Mouse (Mus musculus): ENCODE measurements around the gene C030005K15Rik. TPM values are rescaled to one million over a fixed set of nuclear protein-coding genes. Genes with fewer than 3 reads are reported as not detected.

Gene C030005K15Rik
- polyA plus RNA-seq, 1 experiment from 2014 or later, result not detected

DNA sequence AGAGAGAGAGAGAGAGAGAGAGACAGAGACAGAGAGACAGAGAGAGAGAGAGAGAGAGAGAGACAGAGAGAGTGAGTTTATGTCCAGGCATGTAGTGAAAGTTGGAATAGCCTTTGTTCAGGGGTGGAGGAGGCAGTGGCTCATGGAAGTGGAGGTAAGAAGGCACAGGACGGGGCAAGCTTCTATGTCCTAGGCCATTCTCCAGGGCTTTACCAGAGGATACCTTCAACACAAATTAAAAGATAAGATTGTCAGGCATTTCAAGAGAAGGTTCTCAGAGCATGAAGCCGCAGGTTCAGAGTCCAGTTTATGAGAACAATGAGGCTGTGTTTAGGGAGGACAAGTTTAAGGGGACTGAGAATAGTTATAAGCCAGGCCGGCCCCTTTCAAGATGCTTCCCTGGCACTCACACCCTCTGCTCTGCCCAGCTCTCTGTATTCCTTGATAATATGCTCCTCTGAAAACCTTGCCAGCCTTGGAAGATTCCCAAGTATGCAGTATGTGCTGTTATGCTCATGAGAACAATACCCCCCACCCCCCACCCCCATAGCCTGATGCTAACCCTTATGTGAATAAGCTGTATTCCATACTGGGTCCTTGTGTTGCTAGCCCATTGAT lies 11.2 kb downstream of the C030005K15Rik start:
- 85% methylated on average over 3 of the region's 3 CpGs for WGBS
- Histone ChIP-seq H3K4me2 (ENCODE audit: low read depth, low read length) (no peak overlapping the region), H3K9me3 (ENCODE audit: control insufficient read depth, low read length) (no peaks in the 10 kb centered on the region), H3K27me3 (ENCODE audit: control insufficient read depth, insufficient read depth, low read length) (no peaks in the 10 kb centered on the region), H3K27ac (ENCODE audit: low read depth, low read length) (no peak overlapping the region), H3K36me3 (ENCODE audit: control insufficient read depth, insufficient read depth, low read length) (no peaks in the 10 kb centered on the region), H3K4me1 (ENCODE audit: control insufficient read depth, insufficient read depth, low read length) (no peaks in the 10 kb centered on the region), H3K4me3 (ENCODE audit: low read depth, low read length) (no peak overlapping the region), H3K9ac (replicated peaks; ENCODE audit: low read depth, low read length) (no peak overlapping the region)
- ATAC-seq (ENCODE audit: low read depth), result no peak

DNA sequence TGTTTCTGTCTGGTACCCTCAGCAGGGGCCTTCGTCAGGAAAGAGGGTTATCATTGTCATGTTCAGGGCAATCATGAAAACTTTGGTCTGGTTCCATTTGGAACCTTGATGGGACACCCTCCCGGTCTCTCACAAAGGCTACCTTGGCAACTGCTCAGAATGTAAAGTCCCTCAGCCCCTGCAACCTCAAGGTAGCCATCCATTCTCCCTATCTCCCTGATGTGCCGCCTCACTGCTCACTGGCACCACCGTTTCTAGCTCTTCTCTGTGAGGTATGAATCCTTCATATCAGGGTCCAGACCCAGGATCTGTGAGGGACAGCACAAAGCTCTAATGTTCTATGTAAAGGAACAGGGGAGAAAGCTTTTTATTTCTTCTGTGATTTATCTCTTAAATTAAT lies 12.0 kb downstream of the C030005K15Rik start:
- 66% methylated on average over 4 of the region's 4 CpGs for WGBS
- Histone ChIP-seq H3K9ac (replicated peaks; ENCODE audit: low read depth, low read length) (no peak overlapping the region), H3K9me3 (ENCODE audit: control insufficient read depth, low read length) (no peaks in the 10 kb centered on the region), H3K27me3 (ENCODE audit: control insufficient read depth, insufficient read depth, low read length) (no peaks in the 10 kb centered on the region), H3K4me3 (ENCODE audit: low read depth, low read length) (no peak overlapping the region), H3K36me3 (ENCODE audit: control insufficient read depth, insufficient read depth, low read length) (no peaks in the 10 kb centered on the region), H3K4me1 (ENCODE audit: control insufficient read depth, insufficient read depth, low read length) (no peaks in the 10 kb centered on the region), H3K27ac (ENCODE audit: low read depth, low read length) (no peak overlapping the region), H3K4me2 (ENCODE audit: low read depth, low read length) (no peak overlapping the region)
- ATAC-seq (ENCODE audit: low read depth), result no peak

DNA sequence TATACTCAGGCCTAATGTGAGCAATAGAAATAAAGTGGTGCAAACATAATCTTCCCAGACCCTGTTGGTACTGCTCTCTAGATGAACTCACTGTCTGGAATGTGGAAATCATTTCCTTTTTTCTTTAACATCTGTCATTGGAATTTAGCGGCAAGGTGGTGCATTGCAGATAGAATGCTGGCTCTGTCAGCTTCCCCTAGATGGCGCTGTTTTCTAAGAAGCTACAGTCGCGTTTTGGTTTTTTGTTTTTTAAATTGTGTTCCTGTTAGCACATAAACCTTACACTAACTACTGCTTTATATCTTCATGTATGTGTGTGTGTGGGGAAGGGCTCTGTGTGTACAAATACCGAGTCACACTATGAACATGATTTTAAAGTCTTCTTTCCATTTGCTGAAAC lies 13.9 kb downstream of the C030005K15Rik start:
- WGBS, result 3% methylated on average over 5 of the region's 5 CpGs
- no peaks in the 10 kb centered on the region for H3K27me3 ChIP-seq (ENCODE audit: control insufficient read depth, insufficient read depth, low read length)
- no peak overlapping the region for H3K4me2 ChIP-seq (ENCODE audit: low read depth, low read length)
- no peaks in the 10 kb centered on the region for H3K9me3 ChIP-seq (ENCODE audit: control insufficient read depth, low read length)
- H3K4me3 ChIP-seq (ENCODE audit: low read depth, low read length), result no peak overlapping the region
- no peak overlapping the region for H3K27ac ChIP-seq (ENCODE audit: low read depth, low read length)
- no peaks in the 10 kb centered on the region for H3K4me1 ChIP-seq (ENCODE audit: control insufficient read depth, insufficient read depth, low read length)
- H3K9ac ChIP-seq (replicated peaks; ENCODE audit: low read depth, low read length), result no peak overlapping the region
- H3K36me3 ChIP-seq (ENCODE audit: control insufficient read depth, insufficient read depth, low read length), result no peaks in the 10 kb centered on the region
- ATAC-seq (ENCODE audit: low read depth), result peak; percentile 61; the same call in 1 of the 2 replicates

DNA sequence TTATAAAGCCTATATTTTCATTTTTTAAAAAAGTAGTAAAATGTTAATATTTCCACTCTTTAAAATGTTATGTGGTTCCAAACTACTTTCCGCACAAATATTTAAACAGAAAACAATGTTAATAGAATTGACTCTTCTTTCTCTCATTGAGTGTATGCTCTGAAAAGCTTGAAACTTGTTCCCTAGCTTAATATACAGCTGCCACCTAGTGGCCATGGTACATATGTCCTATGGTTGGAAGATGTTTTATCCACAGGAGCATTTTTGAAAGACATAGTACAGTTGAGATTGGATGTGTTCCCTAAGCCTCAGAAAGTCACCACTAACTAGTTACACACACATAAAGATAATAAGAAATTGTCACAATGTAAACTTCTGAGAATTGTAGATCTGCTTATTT lies 22.0 kb downstream of the C030005K15Rik start:
- H3K36me3 ChIP-seq (ENCODE audit: control insufficient read depth, insufficient read depth, low read length), result no peaks in the 10 kb centered on the region
- H3K27me3 ChIP-seq (ENCODE audit: control insufficient read depth, insufficient read depth, low read length), result no peaks in the 10 kb centered on the region
- no peaks in the 10 kb centered on the region for H3K9me3 ChIP-seq (ENCODE audit: control insufficient read depth, low read length)
- H3K9ac ChIP-seq (replicated peaks; ENCODE audit: low read depth, low read length), result no peak overlapping the region
- WGBS, result 58% methylated on average over 1 of the region's 1 CpGs
- no peak overlapping the region for H3K4me2 ChIP-seq (ENCODE audit: low read depth, low read length)
- H3K27ac ChIP-seq (ENCODE audit: low read depth, low read length), result no peak overlapping the region
- no peaks in the 10 kb centered on the region for H3K4me1 ChIP-seq (ENCODE audit: control insufficient read depth, insufficient read depth, low read length)
- H3K4me3 ChIP-seq (ENCODE audit: low read depth, low read length), result no peak overlapping the region
- no peak for ATAC-seq (ENCODE audit: low read depth)

DNA sequence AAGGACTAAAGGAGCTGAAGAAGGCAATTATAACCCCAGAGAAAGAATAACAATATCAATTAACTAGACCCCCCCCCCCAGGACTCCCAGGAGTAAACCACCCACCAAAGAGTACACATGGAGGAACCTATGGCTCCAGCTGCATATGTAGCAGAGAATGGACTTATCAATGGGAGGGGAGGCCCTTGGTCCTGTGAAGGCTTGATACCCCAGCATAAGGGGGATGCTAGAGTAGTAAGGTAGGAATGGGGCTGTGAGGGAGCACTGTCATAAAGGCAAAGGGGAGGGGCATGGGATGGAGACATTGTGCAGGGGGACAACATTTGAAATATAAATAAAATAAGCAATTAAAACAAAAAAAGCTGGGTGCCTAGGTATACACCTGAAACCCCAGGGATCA lies 24.2 kb downstream of the C030005K15Rik start:
- H3K4me2 ChIP-seq (ENCODE audit: low read depth, low read length), result no peak overlapping the region
- no peak overlapping the region for H3K4me3 ChIP-seq (ENCODE audit: low read depth, low read length)
- H3K9me3 ChIP-seq (ENCODE audit: control insufficient read depth, low read length), result no peaks in the 10 kb centered on the region
- H3K27me3 ChIP-seq (ENCODE audit: control insufficient read depth, insufficient read depth, low read length), result no peaks in the 10 kb centered on the region
- H3K27ac ChIP-seq (ENCODE audit: low read depth, low read length), result no peak overlapping the region
- H3K9ac ChIP-seq (replicated peaks; ENCODE audit: low read depth, low read length), result no peak overlapping the region
- H3K4me1 ChIP-seq (ENCODE audit: control insufficient read depth, insufficient read depth, low read length), result no peaks in the 10 kb centered on the region
- ATAC-seq (ENCODE audit: low read depth), result no peak
- no peaks in the 10 kb centered on the region for H3K36me3 ChIP-seq (ENCODE audit: control insufficient read depth, insufficient read depth, low read length)

DNA sequence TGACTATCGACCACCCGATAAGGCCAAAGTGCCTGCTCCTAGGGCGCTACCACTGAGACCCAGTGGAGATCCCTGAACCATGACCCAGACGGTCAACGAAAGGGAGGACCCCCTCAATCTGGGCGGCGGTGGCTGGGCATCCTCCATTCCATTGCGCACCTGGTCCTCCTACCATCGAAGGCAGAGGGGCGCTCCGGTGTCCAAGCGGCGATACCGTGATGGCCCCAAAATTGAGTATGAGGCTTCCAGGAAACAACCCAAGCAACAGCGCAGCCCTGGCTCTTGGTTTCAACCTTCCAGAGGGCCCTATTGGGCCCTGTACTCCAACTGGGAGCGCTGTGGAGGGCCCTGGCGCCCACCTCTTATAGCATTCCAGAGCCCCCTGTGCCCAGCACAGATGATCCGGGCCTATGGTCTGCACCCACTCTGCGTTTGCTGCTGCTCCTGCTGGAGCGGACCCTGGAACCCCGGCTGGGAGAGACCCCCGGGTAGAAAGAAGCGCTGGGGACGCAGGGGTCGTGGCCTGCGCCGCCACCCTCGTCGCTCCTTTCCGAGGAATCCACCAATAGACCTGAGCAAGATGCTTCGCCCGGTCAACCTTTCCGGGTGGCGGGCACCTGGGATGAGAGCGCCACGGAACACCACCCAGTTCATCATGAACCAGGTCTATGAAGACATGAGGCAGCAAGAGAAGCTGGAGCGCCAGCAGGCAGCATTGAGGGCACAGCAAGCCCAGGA lies 33.0 kb downstream of the C030005K15Rik start:
- Histone ChIP-seq H3K36me3 (ENCODE audit: control insufficient read depth, insufficient read depth, low read length) (no peaks in the 10 kb centered on the region), H3K9ac (replicated peaks; ENCODE audit: low read depth, low read length) (no peak overlapping the region), H3K9me3 (ENCODE audit: control insufficient read depth, low read length) (no peaks in the 10 kb centered on the region), H3K4me1 (ENCODE audit: control insufficient read depth, insufficient read depth, low read length) (no peaks in the 10 kb centered on the region), H3K4me3 (ENCODE audit: low read depth, low read length) (no peak overlapping the region), H3K27me3 (ENCODE audit: control insufficient read depth, insufficient read depth, low read length) (no peaks in the 10 kb centered on the region), H3K27ac (ENCODE audit: low read depth, low read length) (no peak overlapping the region), H3K4me2 (ENCODE audit: low read depth, low read length) (no peak overlapping the region)
- ATAC-seq (ENCODE audit: low read depth), result no peak
- WGBS, result 91% methylated on average over 37 of the region's 37 CpGs

DNA sequence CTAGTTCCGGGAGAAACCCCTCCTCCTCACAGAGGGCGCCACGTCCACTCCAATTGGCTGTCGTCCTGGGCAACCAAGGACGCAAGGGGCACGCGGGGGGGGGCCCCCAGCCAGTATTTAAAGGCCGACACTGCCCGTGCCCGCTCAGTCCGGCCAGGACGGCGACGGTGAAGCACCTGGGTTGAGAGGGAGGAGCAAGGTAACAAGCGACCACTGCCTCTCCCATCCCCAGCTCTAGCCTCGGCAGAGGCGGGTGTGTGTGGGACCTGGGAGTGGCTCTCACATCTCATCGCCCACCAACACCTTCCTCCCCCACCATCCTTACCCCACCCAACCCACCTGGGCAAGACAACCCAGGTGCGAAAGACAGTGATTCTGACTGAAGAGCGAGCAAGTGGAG lies 33.6 kb downstream of the C030005K15Rik start, which contains the start of gene Ccer1:
Ccer1 (plus strand) TSS at position 147 of the 400 bp plus-strand sequence.
- Histone ChIP-seq H3K27me3 (ENCODE audit: control insufficient read depth, insufficient read depth, low read length) (no peaks in the 10 kb centered on the region), H3K9ac (replicated peaks; ENCODE audit: low read depth, low read length) (no peak within 1 kb of the TSS), H3K36me3 (ENCODE audit: control insufficient read depth, insufficient read depth, low read length) (no peaks in the 10 kb centered on the region), H3K27ac (ENCODE audit: low read depth, low read length) (no peak within 1 kb of the TSS), H3K4me2 (ENCODE audit: low read depth, low read length) (no peak within 1 kb of the TSS), H3K4me3 (ENCODE audit: low read depth, low read length) (no peak within 1 kb of the TSS), H3K4me1 (ENCODE audit: control insufficient read depth, insufficient read depth, low read length) (no peaks in the 10 kb centered on the region), H3K9me3 (ENCODE audit: control insufficient read depth, low read length) (no peaks in the 10 kb centered on the region)
- 81% methylated on average over 20 of the region's 20 CpGs for WGBS
- no peak for ATAC-seq (ENCODE audit: low read depth)

DNA sequence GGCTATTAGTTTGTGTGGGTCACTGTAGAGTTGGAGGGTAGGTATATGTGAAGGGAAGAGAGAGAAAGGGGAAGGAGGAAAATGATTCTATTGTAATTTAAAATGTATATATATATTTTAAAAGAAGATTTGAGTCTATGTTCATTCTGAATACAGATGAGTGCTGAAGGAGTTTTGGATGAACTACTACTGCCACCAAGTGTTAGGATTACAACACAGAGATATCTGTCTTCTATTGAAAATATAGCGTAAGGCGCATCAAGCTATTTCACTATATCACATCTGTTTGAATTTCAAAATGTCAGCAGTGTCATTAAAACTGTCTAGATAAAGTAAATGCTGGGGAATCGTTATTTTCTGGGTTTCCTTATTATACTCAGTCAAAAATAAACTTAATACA lies 37.1 kb downstream of the C030005K15Rik start:
- H3K4me3 ChIP-seq (ENCODE audit: low read depth, low read length), result no peak overlapping the region
- ATAC-seq (ENCODE audit: low read depth), result no peak; the same call in 1 of the 2 replicates
- H3K4me2 ChIP-seq (ENCODE audit: low read depth, low read length), result no peak overlapping the region

DNA sequence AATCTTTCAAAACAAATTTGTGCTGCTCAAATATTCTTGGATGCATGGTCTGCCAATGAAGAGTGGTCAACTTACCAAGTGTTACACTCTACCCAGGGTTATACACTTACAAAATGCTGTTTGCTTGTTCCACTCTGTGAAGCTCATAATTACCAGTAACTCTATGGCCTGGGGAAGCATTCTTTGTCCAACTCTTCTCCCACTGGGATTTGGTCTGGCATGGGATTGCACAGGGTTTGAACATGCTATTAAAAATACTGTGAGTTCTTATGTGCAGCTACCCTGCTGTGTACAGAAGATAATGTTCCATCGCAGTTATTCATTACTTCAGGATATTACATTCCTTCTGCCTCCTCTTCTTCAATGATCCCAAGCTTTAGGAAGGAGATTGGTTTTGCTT lies 39.4 kb downstream of the C030005K15Rik start:
- 66% methylated on average over 1 of the region's 1 CpGs for WGBS
- H3K9me3 ChIP-seq (ENCODE audit: control insufficient read depth, low read length), result no peaks in the 10 kb centered on the region
- H3K27me3 ChIP-seq (ENCODE audit: control insufficient read depth, insufficient read depth, low read length), result no peaks in the 10 kb centered on the region
- ATAC-seq (ENCODE audit: low read depth), result no peak
- no peak overlapping the region for H3K4me3 ChIP-seq (ENCODE audit: low read depth, low read length)
- H3K27ac ChIP-seq (ENCODE audit: low read depth, low read length), result no peak overlapping the region
- H3K4me2 ChIP-seq (ENCODE audit: low read depth, low read length), result no peak overlapping the region
- no peak overlapping the region for H3K9ac ChIP-seq (replicated peaks; ENCODE audit: low read depth, low read length)
- no peaks in the 10 kb centered on the region for H3K4me1 ChIP-seq (ENCODE audit: control insufficient read depth, insufficient read depth, low read length)
- no peaks in the 10 kb centered on the region for H3K36me3 ChIP-seq (ENCODE audit: control insufficient read depth, insufficient read depth, low read length)

More for the DNA sequence above, 37.1 kb downstream of the C030005K15Rik start:
- Histone ChIP-seq H3K4me1 (ENCODE audit: control insufficient read depth, insufficient read depth, low read length) (no peaks in the 10 kb centered on the region), H3K9ac (replicated peaks; ENCODE audit: low read depth, low read length) (no peak overlapping the region), H3K36me3 (ENCODE audit: control insufficient read depth, insufficient read depth, low read length) (no peaks in the 10 kb centered on the region), H3K27ac (ENCODE audit: low read depth, low read length) (no peak overlapping the region), H3K27me3 (ENCODE audit: control insufficient read depth, insufficient read depth, low read length) (no peaks in the 10 kb centered on the region), H3K9me3 (ENCODE audit: control insufficient read depth, low read length) (no peaks in the 10 kb centered on the region)
- 70% methylated on average over 3 of the region's 3 CpGs for WGBS

All from neural tube, embryonic 14.5 days (tissue).